Mouse (Mus musculus) liver, postnatal 0 days (tissue): ENCODE measurements at regions not wholly inside any gene's neighbourhood (a gene's known extent, or its start where the extent isn't known, plus 50 kb on each side); places are given as distances from the start of the nearest gene placed in this dataset.

ENCODE experiments used
- ATAC-seq: fragments of 200-750 bp; cut with Nextera tagmentation; 2 replicates; pipeline ENCODE4 v1.8.0; 2017; ENCODE audit warnings: mild to moderate bottlenecking, moderate library complexity
- DNase-seq: peaks from one replicate; pipeline ENCODE4 v3.0.0-alpha.2; 2016
- H3K27ac ChIP-seq: fragments of 300-500 bp; sonication (generic); 2 replicates; pipeline ENCODE4 v1.5.1; 2014; ENCODE audit warnings: antibody characterized with exemption, moderate library complexity, mild to moderate bottlenecking, low read depth
- H3K27me3 ChIP-seq: fragments of 300-500 bp; sonication (generic); 2 replicates; pipeline ENCODE4 v1.6.1; 2014; ENCODE audit warnings: low read length, control low read depth, mixed read lengths; ENCODE audit not compliant: insufficient read depth
- H3K36me3 ChIP-seq: fragments of 300-500 bp; sonication (generic); replicated peaks from 2 replicates; pipeline ENCODE4 v1.6.1; 2014; ENCODE audit warnings: mild to moderate bottlenecking, control low read depth, low read length, moderate library complexity, mixed read lengths; ENCODE audit not compliant: insufficient read depth
- H3K4me1 ChIP-seq: fragments of 300-500 bp; sonication (generic); 2 replicates; pipeline ENCODE4 v1.6.1; 2014; ENCODE audit warnings: antibody characterized with exemption, mild to moderate bottlenecking, control low read depth; ENCODE audit not compliant: insufficient read depth
- H3K4me2 ChIP-seq: fragments of 300-500 bp; sonication (generic); 2 replicates; pipeline ENCODE4 v1.6.1; 2014; ENCODE audit warnings: low read depth, mild to moderate bottlenecking, low read length, moderate library complexity, mixed read lengths
- H3K4me3 ChIP-seq: fragments of 300-500 bp; sonication (generic); 2 replicates; pipeline ENCODE4 v1.5.1; 2014; ENCODE audit warnings: low read depth, low read length
- H3K9ac ChIP-seq: fragments of 300-500 bp; sonication (generic); replicated peaks from 2 replicates; pipeline ENCODE4 v1.6.1; 2014; ENCODE audit warnings: mild to moderate bottlenecking, moderate library complexity
- H3K9me3 ChIP-seq: fragments of 300-500 bp; sonication (generic); 2 replicates; pipeline ENCODE4 v1.6.1; 2016; ENCODE audit warnings: mild to moderate bottlenecking, control low read depth, low read length, mixed read lengths
- CTCF ChIP-seq: sonication (generic); IDR thresholded peaks from 2 replicates; pipeline ENCODE4 v1.5.1; 2016; ENCODE audit warnings: antibody characterized with exemption, low read depth
- EP300 ChIP-seq: IDR thresholded peaks from 2 replicates; pipeline ENCODE4 v1.6.1; 2016; ENCODE audit warnings: antibody characterized with exemption, low read depth, mild to moderate bottlenecking
- WGBS: fragments of 180-500 bp; shearing (Covaris S2); extraction: QIAGEN DNeasy Blood & Tissue Kit; methylation state at CpG from one replicate; pipeline ENCODE4 v1.1.7; 2014; ENCODE audit not compliant: insufficient replicate concordance; 5-methylcytosine and 5-hydroxymethylcytosine counted together

DNA sequence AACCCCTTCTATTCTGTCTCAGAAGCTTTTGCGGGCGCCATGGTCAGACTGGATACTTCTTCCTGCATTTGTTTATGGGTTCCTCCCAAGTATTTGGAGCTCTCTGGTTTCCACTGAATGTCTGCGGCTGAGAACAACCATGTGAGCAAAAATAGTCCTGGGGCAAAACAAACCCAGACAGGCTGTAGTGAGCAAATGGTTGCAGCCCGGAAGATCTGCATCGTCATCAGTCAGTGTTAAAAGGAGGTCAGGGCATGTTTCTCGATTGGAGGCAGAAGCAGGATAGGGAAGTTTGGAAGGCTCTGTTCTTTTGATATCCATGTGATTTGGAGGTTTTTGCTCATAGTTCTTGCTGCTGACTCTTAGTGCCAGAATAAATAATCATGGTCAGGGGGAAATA lies 492.1 kb upstream of the Jag1 start:
- DNase-seq (no peak), ATAC-seq (no peak)
- WGBS: 43% methylated on average over 6 of the region's 6 CpGs
- Histone ChIP-seq H3K4me3 (no peak overlapping the region), H3K36me3 (no peaks in the 10 kb centered on the region), H3K9me3 (no peaks in the 10 kb centered on the region), H3K9ac (no peak overlapping the region), H3K27me3 (no peaks in the 10 kb centered on the region), H3K27ac (no peak overlapping the region), H3K4me2 (no peak overlapping the region), H3K4me1 (no peaks in the 10 kb centered on the region)
- no peak for TF ChIP-seq EP300
- TF ChIP-seq CTCF: no peak

DNA sequence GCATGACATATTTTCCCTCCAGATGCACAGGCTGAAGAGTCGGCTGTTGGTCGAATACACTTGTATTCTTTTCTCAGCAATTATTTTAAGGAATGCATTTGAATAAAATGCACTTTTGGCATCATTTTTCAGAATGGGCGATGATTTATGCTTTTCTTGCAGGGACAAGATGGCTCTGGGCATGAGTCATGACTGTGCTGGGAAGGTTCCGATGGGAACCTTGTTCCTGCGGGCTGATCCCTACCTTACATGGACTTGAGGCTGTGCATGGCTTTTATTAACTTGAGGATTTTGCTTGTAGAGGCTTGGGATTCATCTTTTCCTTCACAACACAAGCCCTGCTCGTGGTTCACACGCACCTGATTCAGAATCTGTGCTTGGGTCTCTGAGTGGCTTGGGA lies 481.7 kb upstream of the Jag1 start:
- Histone ChIP-seq H3K9ac (no peak overlapping the region), H3K4me2 (no peak overlapping the region), H3K27me3 (no peaks in the 10 kb centered on the region), H3K36me3 (no peaks in the 10 kb centered on the region), H3K4me1 (no peaks in the 10 kb centered on the region), H3K4me3 (no peak overlapping the region), H3K27ac (no peak overlapping the region), H3K9me3 (no peaks in the 10 kb centered on the region)
- DNase-seq (no peak), ATAC-seq (no peak)
- TF ChIP-seq EP300 (no peak), CTCF (no peak)
- WGBS: 81% methylated on average over 7 of the region's 7 CpGs

DNA sequence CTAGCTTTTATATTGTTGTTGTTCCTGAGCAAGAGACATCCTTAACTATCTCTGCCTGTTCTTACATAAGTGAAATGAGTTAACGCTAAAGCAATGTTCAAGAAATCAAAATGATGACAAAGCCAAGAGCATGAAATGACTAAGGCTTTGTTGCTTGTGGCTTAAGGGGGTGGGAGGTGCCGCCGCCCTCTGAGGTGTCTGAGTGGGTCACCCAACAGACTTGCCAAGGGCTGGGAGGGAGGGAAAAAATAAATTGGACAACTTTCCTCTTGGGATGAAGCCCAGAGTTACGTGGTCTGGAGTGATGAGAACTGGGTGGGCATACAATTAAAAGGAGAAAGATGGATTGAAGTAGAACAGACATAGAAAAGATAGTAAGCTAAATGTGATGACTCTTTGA lies 478.1 kb upstream of the Jag1 start:
- no peak overlapping the region for H3K9ac ChIP-seq
- TF ChIP-seq CTCF (no peak), EP300 (no peak)
- ATAC-seq (no peak), DNase-seq (no peak)
- no peaks in the 10 kb centered on the region for H3K36me3 ChIP-seq
- H3K4me1 ChIP-seq: no peaks in the 10 kb centered on the region
- H3K27ac ChIP-seq: no peak overlapping the region
- no peak overlapping the region for H3K4me2 ChIP-seq
- H3K27me3 ChIP-seq: no peaks in the 10 kb centered on the region
- H3K4me3 ChIP-seq: no peak overlapping the region
- no peaks in the 10 kb centered on the region for H3K9me3 ChIP-seq
- WGBS: 81% methylated on average over 4 of the region's 4 CpGs

DNA sequence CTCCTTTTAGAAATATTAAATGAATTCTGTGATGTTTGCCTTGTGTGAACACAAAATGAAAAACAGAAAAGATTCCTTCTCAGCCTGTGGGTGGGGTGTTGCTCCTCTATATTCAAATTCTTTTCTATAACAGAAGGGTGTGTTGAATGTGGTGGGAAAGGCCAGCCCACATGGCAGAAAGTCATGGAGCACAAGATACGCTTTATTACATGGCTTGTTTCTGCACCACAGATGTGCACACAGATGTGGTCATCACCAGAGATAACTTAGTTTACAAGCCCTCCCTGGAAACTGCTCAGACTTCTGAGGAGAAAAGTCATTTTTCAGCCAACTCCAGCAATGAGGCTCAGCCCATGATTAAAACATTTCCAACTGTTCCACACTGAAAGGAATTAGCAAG lies 475.1 kb upstream of the Jag1 start:
- Histone ChIP-seq H3K9me3 (no peaks in the 10 kb centered on the region), H3K4me2 (no peak overlapping the region), H3K27ac (no peak overlapping the region), H3K4me3 (no peak overlapping the region), H3K36me3 (no peaks in the 10 kb centered on the region), H3K27me3 (no peaks in the 10 kb centered on the region), H3K9ac (no peak overlapping the region), H3K4me1 (no peaks in the 10 kb centered on the region)
- TF ChIP-seq CTCF (no peak), EP300 (no peak)
- ATAC-seq (no peak), DNase-seq (no peak)
- 85% methylated on average over 1 of the region's 1 CpGs for WGBS

DNA sequence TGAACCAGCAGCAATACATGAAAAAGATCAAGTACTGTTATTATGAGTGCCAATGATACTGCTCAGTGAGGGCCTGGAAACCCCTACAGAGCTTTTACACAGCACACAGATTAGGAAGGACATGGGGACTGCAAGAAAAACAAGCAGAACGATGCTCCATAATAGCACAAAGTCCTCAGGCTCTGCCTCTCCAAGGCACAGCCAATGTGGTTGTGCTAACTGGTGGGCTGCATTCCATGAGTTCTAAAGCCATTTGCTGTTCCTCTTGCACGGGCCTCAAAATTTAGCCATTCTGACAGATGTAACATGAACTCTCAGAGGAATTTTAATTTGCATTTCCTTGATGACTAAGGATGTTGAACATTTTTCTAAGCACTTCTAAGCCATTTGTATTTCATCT lies 465.0 kb upstream of the Jag1 start:
- ATAC-seq: no peak
- no peak overlapping the region for H3K27ac ChIP-seq
- no peaks in the 10 kb centered on the region for H3K27me3 ChIP-seq
- H3K4me3 ChIP-seq: no peak overlapping the region
- H3K4me1 ChIP-seq: no peaks in the 10 kb centered on the region
- no peaks in the 10 kb centered on the region for H3K9me3 ChIP-seq
- no peak for DNase-seq
- TF ChIP-seq EP300 (no peak), CTCF (no peak)
- 36% methylated on average over 2 of the region's 2 CpGs for WGBS
- no peak overlapping the region for H3K9ac ChIP-seq
- no peak overlapping the region for H3K4me2 ChIP-seq
- no peaks in the 10 kb centered on the region for H3K36me3 ChIP-seq

DNA sequence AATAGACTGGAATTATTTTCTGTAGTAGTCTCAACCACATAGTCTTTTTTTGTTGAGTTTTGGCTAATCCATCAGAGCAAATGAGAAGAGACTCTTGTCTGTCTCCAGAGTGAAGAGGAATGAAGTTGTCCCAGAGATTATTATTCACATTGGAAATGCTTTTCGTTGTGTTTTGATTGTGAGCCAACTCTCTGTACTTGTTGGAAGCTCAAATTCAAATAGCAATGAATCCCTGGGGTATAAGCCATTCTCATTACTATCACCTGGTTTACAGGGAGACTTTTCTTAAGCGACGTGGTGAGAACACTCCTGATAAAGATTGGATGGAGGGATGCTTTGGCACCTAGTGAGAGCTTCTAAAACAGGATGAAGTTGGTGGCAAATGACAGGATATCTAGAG lies 459.3 kb upstream of the Jag1 start:
- no peaks in the 10 kb centered on the region for H3K9me3 ChIP-seq
- ATAC-seq (no peak), DNase-seq (no peak)
- H3K4me3 ChIP-seq: no peak overlapping the region
- WGBS: 73% methylated on average over 3 of the region's 3 CpGs
- H3K4me2 ChIP-seq: no peak overlapping the region
- no peak overlapping the region for H3K27ac ChIP-seq
- no peak overlapping the region for H3K9ac ChIP-seq
- no peaks in the 10 kb centered on the region for H3K4me1 ChIP-seq
- no peak for TF ChIP-seq CTCF
- TF ChIP-seq EP300: no peak
- H3K36me3 ChIP-seq: no peaks in the 10 kb centered on the region
- H3K27me3 ChIP-seq: no peaks in the 10 kb centered on the region

DNA sequence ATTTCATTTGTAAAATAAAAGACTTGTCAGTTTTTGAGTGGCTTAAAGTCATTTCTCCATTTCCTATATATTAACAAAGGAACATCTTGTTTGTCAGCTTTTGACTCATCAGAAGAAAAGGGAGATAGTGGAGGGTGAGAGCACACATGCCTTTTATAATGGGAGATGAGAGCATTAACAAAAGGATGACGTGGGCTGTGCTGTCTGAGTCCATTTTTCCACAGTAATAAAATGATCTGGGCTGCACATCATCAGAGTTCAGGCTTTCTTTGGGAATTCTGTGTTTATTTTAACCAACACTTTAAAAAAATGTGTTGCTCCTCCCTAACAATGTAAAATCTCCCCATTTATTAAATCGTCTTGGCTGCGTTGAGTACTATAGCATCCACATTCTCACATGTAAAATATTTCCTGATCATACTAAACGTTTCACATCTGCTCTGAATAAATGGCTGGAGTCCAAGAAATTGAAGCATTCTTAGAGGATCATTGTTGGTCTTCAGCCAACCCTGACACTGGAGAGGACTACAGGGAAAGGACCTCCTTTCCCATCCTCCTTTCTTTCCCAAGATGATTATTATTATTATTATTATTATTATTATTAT lies 458.5 kb upstream of the Jag1 start:
- H3K4me1 ChIP-seq: no peaks in the 10 kb centered on the region
- no peak for ATAC-seq

More for the DNA sequence above, 458.5 kb upstream of the Jag1 start:
- Histone ChIP-seq H3K9me3 (no peaks in the 10 kb centered on the region), H3K27ac (no peak overlapping the region), H3K9ac (no peak overlapping the region), H3K4me3 (no peak overlapping the region), H3K4me2 (no peak overlapping the region), H3K27me3 (no peaks in the 10 kb centered on the region), H3K36me3 (no peaks in the 10 kb centered on the region)
- TF ChIP-seq CTCF: no peak
- TF ChIP-seq EP300: no peak
- WGBS: 68% methylated on average over 4 of the region's 4 CpGs
- DNase-seq: no peak
